Mouse (Mus musculus): ENCODE results near the gene Ccr1l1. TPM values are rescaled to one million over a fixed set of nuclear protein-coding genes. Genes with fewer than 3 reads are reported as not detected.

Gene Ccr1l1
- 0.05 TPM in 1 of 2 replicates, not detected in the other for polyA plus RNA-seq (2012; rRNA removed)

DNA sequence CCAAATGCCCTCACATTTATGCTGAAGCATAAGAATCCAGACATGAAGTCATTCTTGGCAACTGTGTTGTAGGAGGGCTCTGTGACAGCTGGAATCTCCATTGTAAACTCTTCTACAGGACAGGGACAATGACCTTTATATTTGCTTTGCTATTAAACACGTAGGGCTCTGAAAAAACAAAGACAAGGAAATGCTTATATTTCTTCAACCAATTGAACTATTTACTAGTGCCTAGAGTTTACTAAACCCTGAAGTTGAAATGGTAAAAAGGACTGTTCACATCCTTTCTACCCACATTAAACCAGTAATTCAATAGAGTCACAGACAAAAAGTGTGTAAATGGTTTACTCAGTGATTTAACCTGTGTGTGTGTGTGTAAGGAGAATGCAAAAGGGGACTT lies at the start of gene Ccr1l1:
Gene Ccr1l1, minus strand, starts transcription at position 101 of the 400 bp plus-strand sequence.

DNA sequence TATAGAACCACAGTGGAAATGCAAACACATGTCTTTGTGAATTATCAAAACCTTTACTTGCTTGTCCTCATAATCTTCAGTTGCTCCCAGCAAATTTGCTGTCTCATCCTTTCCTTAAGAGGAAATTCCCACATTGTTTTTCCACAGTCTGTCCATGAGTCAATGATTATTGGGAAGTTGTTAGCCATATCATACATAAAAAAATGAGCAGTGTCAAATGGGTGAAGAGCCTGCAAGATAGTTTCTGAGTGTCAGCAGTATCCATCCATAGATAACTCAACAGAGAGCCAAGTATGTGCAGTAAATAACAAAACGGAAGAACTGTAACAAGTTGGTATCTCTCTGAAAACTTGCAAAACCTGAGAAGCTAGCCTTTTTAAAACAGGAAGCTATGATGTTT lies 43.5 kb upstream of the Ccr1l1 start, which contains the start of gene Ccr3:
Gene Ccr3, plus strand, starts transcription at position 301 of the 400 bp plus-strand sequence.

GRCm38 (mm10) chr9:123968290-123968912 lies 9.8 kb downstream of the Ccr1l1 start, which contains the start of gene Ccr1:
Ccr1 (minus strand) TSS chr9:123968692.

Other genes starting within 250 kb of the Ccr1l1 start
- gene Cxcr6, start 171.9 kb downstream of the Ccr1l1 start, polyA plus RNA-seq (2012; rRNA removed), result 0.10 and 0.29 TPM in 2 replicates
- 2.1 and 3.5 TPM in 2 replicates for gene Fyco1, start 126.5 kb downstream of the Ccr1l1 start, polyA plus RNA-seq (2012; rRNA removed)
- gene Xcr1, start 116.4 kb downstream of the Ccr1l1 start, polyA plus RNA-seq (2012; rRNA removed), result 0.02 and 0.05 TPM in 2 replicates
- gene Ccr1, start 9.7 kb downstream of the Ccr1l1 start, polyA plus RNA-seq (2012; rRNA removed), result 0.58 and 0.79 TPM in 2 replicates
- 0.09 and 0.13 TPM in 2 replicates for gene Ccr3, start 43.6 kb upstream of the Ccr1l1 start, polyA plus RNA-seq (2012; rRNA removed)
- 0.13 and 0.15 TPM in 2 replicates for gene Ccr2, start 123.5 kb upstream of the Ccr1l1 start, polyA plus RNA-seq (2012; rRNA removed)
- 0.09 and 0.11 TPM in 2 replicates for gene Ccr5, start 143.1 kb upstream of the Ccr1l1 start, polyA plus RNA-seq (2012; rRNA removed)

All from stomach, adult 2 months (tissue).